Mouse (Mus musculus): ENCODE results near the gene E130116L18Rik.
"Not testable (repeated sequence)": the region's sequence is repeated elsewhere in the genome, so short reads cannot be mapped to it uniquely, and the experiment has no call there.

The E130116L18Rik gene

GRCm38 (mm10) chr5:25183595-25183994 is 39.4 kb downstream of the E130116L18Rik start:
- no peak for DNase-seq (ENCODE audit: low spot score in 2 of 2)

GRCm38 (mm10) chr5:25181004-25181531 is 41.9 kb downstream of the E130116L18Rik start, which contains the start of gene Galntl5:
Gene Galntl5, plus strand, starts transcription at chr5:25181460.
- no peak for DNase-seq (ENCODE audit: low spot score in 2 of 2)

GRCm38 (mm10) chr5:25179936-25180488 is 42.9 kb downstream of the E130116L18Rik start:
- no peak for DNase-seq (ENCODE audit: low spot score in 2 of 2)

- DNase-seq (ENCODE audit: low spot score in 2 of 2) = no peak
Measured at GRCm38 (mm10) chr5:25179284-25179683, 43.7 kb downstream of the E130116L18Rik start.

GRCm38 (mm10) chr5:25178543-25178942 is 44.4 kb downstream of the E130116L18Rik start:
- DNase-seq (ENCODE audit: low spot score in 2 of 2) = not testable (repeated sequence)

GRCm38 (mm10) chr5:25177937-25178336 is 45.0 kb downstream of the E130116L18Rik start:
- DNase-seq (ENCODE audit: low spot score in 2 of 2) = not testable (repeated sequence)

All from spleen, postnatal 36 days (tissue).